Mouse (Mus musculus) lung, postnatal 0 days (tissue): ENCODE measurements around the gene Ddx24. TPM values are rescaled to one million over a fixed set of nuclear protein-coding genes. Genes with fewer than 3 reads are reported as not detected.

Experiments used
- ATAC-seq: fragments of 200-750 bp; cut with Nextera tagmentation; 2 replicates; pipeline ENCODE4 v1.8.0; 2017; ENCODE audit warnings: moderate library complexity
- DNase-seq: peaks from one replicate; pipeline ENCODE4 v3.0.0-alpha.2; 2016; ENCODE audit warnings: low spot score
- H3K27ac ChIP-seq: fragments of 300-500 bp; sonication (generic); 2 replicates; pipeline ENCODE4 v1.5.1; 2014; ENCODE audit warnings: antibody characterized with exemption, mild to moderate bottlenecking, low read length, mixed read lengths
- H3K27me3 ChIP-seq: fragments of 300-500 bp; sonication (generic); replicated peaks from 2 replicates; pipeline ENCODE4 v1.6.1; 2014; ENCODE audit warnings: low read length, mixed read lengths; ENCODE audit not compliant: insufficient read depth
- H3K36me3 ChIP-seq: fragments of 300-500 bp; sonication (generic); 2 replicates; pipeline ENCODE4 v1.6.1; 2014; ENCODE audit warnings: low read length, mixed read lengths; ENCODE audit not compliant: insufficient read depth
- H3K4me1 ChIP-seq: fragments of 300-500 bp; sonication (generic); 2 replicates; pipeline ENCODE4 v1.6.1; 2014; ENCODE audit warnings: antibody characterized with exemption, low read depth, low read length, mixed read lengths; ENCODE audit not compliant: insufficient read depth
- H3K4me2 ChIP-seq: fragments of 300-500 bp; sonication (generic); replicated peaks from 2 replicates; pipeline ENCODE4 v1.6.1; 2014; ENCODE audit warnings: low read depth, mild to moderate bottlenecking, low read length, moderate library complexity, mixed read lengths
- H3K4me3 ChIP-seq: fragments of 300-500 bp; sonication (generic); 2 replicates; pipeline ENCODE4 v1.5.1; 2014; ENCODE audit warnings: low read depth, low read length
- H3K9ac ChIP-seq: fragments of 300-500 bp; sonication (generic); replicated peaks from 2 replicates; pipeline ENCODE4 v1.6.1; 2014; ENCODE audit warnings: low read depth, mild to moderate bottlenecking
- H3K9me3 ChIP-seq: fragments of 300-500 bp; sonication (generic); 2 replicates; pipeline ENCODE4 v1.6.1; 2016; ENCODE audit warnings: low read length, mixed read lengths
- CTCF ChIP-seq: IDR thresholded peaks from 2 replicates; pipeline ENCODE4 v1.5.1; 2016; ENCODE audit warnings: antibody characterized with exemption, mild to moderate bottlenecking
- EP300 ChIP-seq: IDR thresholded peaks from 2 replicates; pipeline ENCODE4 v1.6.1; 2016; ENCODE audit warnings: antibody characterized with exemption, mild to moderate bottlenecking, control low read depth
- WGBS: fragments of 180-500 bp; shearing (Covaris S2); extraction: QIAGEN DNeasy Blood & Tissue Kit; methylation state at CpG from one replicate; pipeline ENCODE4 v1.1.7; 2014; 5-methylcytosine and 5-hydroxymethylcytosine counted together
- polyA plus RNA-seq: library from polyadenylated mRNA; unstranded; fragments of >200 nt; fragmentation: Nextera tagmentation; extraction: Ambion mirVana; gene quantifications from 2 replicates; pipeline ENCODE4 v1.2.1, GENCODE M21; 2015

Gene Ddx24
- polyA plus RNA-seq, 1 experiment from 2014 or later, result 87.2 TPM

DNA sequence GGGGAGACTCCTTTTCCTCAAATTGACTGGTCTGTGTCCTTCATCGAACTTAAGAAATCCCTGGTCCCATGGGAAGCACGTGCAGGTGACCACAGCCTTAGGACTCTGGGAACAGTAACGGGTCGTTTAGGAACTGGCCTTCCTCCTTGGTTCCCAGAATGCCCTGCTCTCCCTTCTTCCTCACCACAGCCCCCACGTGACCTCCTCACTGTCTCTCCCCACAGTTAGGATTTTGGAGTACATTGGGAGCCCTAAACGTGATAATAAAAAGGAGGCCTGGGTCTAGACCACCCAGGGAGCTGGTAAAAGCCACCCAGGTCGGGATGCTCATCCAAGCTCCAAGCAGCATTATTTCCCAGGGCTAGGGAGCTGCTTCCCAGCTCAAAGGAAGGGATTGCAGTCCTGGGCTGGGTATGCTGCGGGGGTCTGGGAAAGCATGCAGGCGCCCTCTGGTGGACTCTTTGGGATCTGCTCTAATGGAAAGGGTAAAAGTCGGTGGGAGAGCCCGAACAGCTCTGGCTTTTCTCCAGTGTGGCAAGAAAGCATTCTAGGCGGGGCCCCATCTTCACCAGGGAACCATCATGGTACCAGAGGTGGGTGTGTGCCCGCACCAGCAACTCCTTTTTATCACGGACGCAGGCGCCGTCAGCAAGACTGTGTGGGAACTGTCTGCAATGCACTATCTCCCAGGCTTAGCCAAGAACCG lies 57.9 kb downstream of the Ddx24 start:
- DNase-seq (peak; percentile 66), ATAC-seq (peak; percentile 50; the same call in 1 of the 2 replicates)
- H3K4me1 ChIP-seq, result no peaks in the 10 kb centered on the region
- no peak overlapping the region for H3K4me2 ChIP-seq
- H3K27me3 ChIP-seq, result no peaks in the 10 kb centered on the region
- H3K9ac ChIP-seq, result no peak overlapping the region
- H3K27ac ChIP-seq, result no peak overlapping the region
- H3K36me3 ChIP-seq, result no peaks in the 10 kb centered on the region
- TF ChIP-seq EP300 (no peak), CTCF (peak; percentile 82)
- H3K4me3 ChIP-seq, result no peak overlapping the region
- WGBS, result 13% methylated on average over 18 of the region's 18 CpGs
- no peaks in the 10 kb centered on the region for H3K9me3 ChIP-seq

DNA sequence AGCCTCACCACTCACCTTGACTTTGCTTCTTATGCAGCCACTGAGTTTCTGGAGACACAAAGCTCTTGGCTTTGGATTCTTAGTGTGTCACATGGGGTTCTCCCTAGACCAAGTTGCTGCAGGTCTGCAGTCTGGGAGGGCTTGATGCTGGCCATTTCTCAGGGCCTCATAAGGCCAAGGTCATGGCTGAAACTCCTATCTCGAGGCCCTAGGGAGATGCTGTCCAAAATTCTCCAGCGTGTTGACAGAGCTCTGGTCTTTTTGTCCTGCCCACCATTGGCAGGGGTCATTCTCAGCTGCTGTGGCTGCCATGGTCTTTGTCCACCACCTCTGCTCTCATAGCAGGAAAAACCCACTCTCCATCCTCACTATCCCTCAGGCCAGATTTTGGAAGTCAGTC lies 58.5 kb downstream of the Ddx24 start:
- DNase-seq, result no peak
- 53% methylated on average over 2 of the region's 2 CpGs for WGBS
- no peaks in the 10 kb centered on the region for H3K4me1 ChIP-seq

DNA sequence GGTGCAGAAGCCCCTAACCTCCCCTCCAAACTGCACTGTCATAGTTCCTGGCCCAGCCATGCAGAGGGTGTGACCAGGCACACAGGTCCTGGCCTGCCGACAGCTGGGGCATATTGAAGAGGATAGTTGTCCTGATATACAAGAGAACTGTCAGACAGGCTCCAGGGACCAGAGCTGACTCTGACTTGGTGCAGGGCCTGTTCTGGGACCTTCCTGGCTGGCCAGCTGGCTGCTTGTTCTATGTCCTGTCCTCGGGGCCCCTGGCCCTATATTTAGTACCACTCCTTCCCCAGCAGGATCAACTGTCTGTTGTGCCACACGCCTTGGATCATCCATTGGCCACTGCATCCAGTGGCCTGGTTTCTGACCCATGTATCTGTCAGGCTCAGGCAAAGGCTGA lies 63.3 kb downstream of the Ddx24 start:
- Histone ChIP-seq H3K27me3 (no peaks in the 10 kb centered on the region), H3K4me2 (no peak overlapping the region), H3K4me3 (no peak overlapping the region), H3K9ac (no peak overlapping the region), H3K9me3 (no peaks in the 10 kb centered on the region), H3K27ac (no peak overlapping the region), H3K36me3 (no peaks in the 10 kb centered on the region), H3K4me1 (no peaks in the 10 kb centered on the region)
- 71% methylated on average over 3 of the region's 3 CpGs for WGBS
- ATAC-seq, result no peak
- TF ChIP-seq EP300, result no peak
- no peak for TF ChIP-seq CTCF
- no peak for DNase-seq

More for the DNA sequence above, 58.5 kb downstream of the Ddx24 start:
- TF ChIP-seq EP300, result no peak
- TF ChIP-seq CTCF, result no peak
- Histone ChIP-seq H3K27me3 (no peaks in the 10 kb centered on the region), H3K36me3 (no peaks in the 10 kb centered on the region), H3K27ac (no peak overlapping the region), H3K4me3 (no peak overlapping the region), H3K9me3 (no peaks in the 10 kb centered on the region), H3K9ac (no peak overlapping the region), H3K4me2 (no peak overlapping the region)
- no peak for ATAC-seq

DNA sequence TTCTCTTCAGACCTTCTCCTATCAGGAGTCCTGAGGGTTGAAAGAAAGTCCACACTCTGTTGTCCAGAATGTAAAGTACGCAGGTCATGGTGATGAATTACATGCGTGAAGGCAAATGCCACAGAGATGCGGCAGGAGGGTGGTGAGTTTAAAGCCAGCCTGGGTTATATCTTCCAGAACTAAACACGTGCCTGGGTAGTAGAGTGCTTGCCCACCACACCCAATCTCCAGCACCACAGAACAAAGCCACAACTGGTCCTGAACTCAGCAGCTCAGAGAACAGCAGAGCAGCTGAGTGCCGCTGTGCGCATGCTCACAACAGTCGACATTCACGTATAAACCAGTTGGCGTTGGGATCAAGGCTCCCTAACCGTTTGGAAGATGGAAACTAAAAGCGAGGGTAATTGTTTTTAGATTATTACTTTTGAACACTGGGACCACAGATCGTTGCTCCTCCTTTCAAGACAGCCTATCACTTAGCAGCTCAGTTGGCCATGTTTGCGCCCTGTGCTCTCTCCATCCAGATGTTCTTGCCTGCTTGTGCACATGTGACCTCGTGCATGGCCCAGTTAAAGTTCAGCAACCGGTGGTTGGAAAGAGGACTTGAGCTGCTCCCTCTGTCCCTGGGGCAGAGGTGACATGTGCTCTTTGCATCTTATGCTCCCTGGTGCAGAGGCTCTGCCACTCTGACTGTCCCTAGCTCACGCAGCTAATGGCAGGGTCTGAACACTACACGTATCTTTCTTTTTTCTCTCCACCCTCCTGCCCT lies 63.9 kb downstream of the Ddx24 start:
- H3K4me3 ChIP-seq, result no peak overlapping the region
- no peak overlapping the region for H3K27ac ChIP-seq
- no peaks in the 10 kb centered on the region for H3K9me3 ChIP-seq
- H3K36me3 ChIP-seq, result no peaks in the 10 kb centered on the region
- no peaks in the 10 kb centered on the region for H3K27me3 ChIP-seq
- DNase-seq (no peak), ATAC-seq (no peak)
- 78% methylated on average over 17 of the region's 17 CpGs for WGBS
- no peaks in the 10 kb centered on the region for H3K4me1 ChIP-seq
- no peak overlapping the region for H3K4me2 ChIP-seq
- TF ChIP-seq EP300 (no peak), CTCF (no peak)
- no peak overlapping the region for H3K9ac ChIP-seq

DNA sequence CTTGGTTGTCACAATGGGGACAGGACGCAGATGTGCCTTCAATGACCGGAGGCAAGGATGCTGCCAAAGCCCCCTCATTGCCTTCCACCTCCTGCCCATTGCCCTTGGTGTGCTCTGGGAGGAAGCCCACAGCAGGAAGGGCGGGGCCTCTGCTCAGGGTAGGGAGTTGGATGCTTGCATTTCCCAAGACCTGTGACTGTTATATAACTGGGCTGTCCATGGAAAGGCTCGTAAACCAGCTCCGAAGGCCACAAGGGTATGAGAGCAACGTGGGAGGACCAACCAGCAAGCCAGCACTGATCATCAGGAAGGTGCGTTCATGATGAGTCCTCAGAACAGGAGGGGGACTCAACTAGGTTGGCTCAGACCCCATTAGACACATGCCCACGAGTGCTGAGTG lies 64.8 kb downstream of the Ddx24 start:
- Histone ChIP-seq H3K9ac (no peak overlapping the region), H3K4me3 (no peak overlapping the region), H3K4me2 (no peak overlapping the region), H3K27ac (no peak overlapping the region), H3K36me3 (no peaks in the 10 kb centered on the region), H3K27me3 (no peaks in the 10 kb centered on the region), H3K4me1 (no peaks in the 10 kb centered on the region), H3K9me3 (no peaks in the 10 kb centered on the region)
- TF ChIP-seq CTCF (no peak), EP300 (no peak)
- 80% methylated on average over 8 of the region's 8 CpGs for WGBS
- no peak for DNase-seq
- no peak for ATAC-seq

DNA sequence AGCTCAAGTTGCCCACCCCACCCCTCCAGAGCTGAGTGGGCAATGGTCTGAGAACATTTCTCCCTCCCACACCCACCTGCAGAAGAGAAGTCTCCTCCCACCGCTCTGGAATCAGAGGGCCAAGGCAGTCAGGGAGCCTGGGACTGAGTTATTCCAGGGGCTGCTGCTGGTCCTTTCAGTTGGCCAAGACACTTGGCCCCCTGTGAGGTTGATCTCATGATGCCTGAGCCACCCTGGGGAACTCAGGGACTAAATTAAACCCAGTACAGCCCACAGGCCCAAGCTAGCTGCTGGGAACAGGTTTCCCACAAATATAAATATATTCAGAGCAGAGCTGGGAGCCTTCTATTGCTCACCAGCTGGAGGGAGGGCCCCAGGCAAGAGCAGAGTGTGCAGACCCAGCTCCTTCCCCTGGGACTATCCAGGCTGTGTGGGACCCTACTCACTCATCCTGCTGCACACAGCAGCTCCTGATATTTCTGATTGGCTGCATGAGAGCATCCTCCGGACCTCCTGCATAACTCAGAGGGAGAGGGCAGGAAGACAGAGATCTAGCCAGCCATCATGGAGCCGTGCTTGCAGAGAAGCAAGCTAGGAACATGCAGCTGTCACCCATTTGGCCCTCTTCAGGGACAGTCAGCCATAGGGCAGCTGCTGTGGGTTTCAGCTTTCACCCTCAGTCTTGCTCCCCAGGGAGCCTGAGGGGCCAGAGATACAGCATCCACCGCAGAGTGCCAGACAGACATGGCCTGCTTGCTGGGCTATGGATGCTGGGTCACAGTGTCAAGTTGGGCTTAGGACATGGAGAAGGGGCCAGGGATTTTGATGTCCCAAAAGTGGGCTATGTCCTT lies 66.5 kb downstream of the Ddx24 start:
- H3K27me3 ChIP-seq, result no peaks in the 10 kb centered on the region
- no peak overlapping the region for H3K4me2 ChIP-seq
- DNase-seq, result no peak
- ATAC-seq, result peak; percentile 14; the same call in 1 of the 2 replicates
- H3K27ac ChIP-seq, result no peak overlapping the region
- no peak for TF ChIP-seq EP300
- no peak for TF ChIP-seq CTCF
- WGBS, result 38% methylated on average over 4 of the region's 4 CpGs
- no peaks in the 10 kb centered on the region for H3K9me3 ChIP-seq
- no peaks in the 10 kb centered on the region for H3K4me1 ChIP-seq
- H3K36me3 ChIP-seq, result no peaks in the 10 kb centered on the region
- H3K9ac ChIP-seq, result no peak overlapping the region
- H3K4me3 ChIP-seq, result no peak overlapping the region
